Mouse (Mus musculus): ENCODE measurements around the gene Olfr31. TPM values are rescaled to one million over a fixed set of nuclear protein-coding genes. Genes with fewer than 3 reads are reported as not detected.

Gene Olfr31
- not detected in 2 replicates for polyA plus RNA-seq (2015; fragmentation: Nextera tagmentation; extraction: Ambion mirVana)

GRCm38 (mm10) chr14:14322528-14322927, at the start of gene Olfr31:
Olfr31 (plus strand) TSS chr14:14322828.
- no peak for ATAC-seq
- Histone ChIP-seq H3K4me1 (replicated peaks; ENCODE audit: control insufficient read depth, insufficient read depth, low read length) (no peaks in the 10 kb centered on the region), H3K4me3 (replicated peaks; ENCODE audit: low read length) (no peak within 1 kb of the TSS), H3K27me3 (replicated peaks; ENCODE audit: control insufficient read depth, insufficient read depth, low read length) (no peaks in the 10 kb centered on the region), H3K4me2 (ENCODE audit: low read length) (no peak within 1 kb of the TSS), H3K27ac (ENCODE audit: low read length) (no peak within 1 kb of the TSS), H3K36me3 (ENCODE audit: control insufficient read depth, insufficient read depth) (no peaks in the 10 kb centered on the region), H3K9me3 (ENCODE audit: control insufficient read depth, low read length) (no peaks in the 10 kb centered on the region), H3K9ac (replicated peaks; ENCODE audit: low read depth, low read length) (no peak within 1 kb of the TSS)

- Histone ChIP-seq H3K9me3 (ENCODE audit: control insufficient read depth, low read length) (no peaks in the 10 kb centered on the region), H3K36me3 (ENCODE audit: control insufficient read depth, insufficient read depth) (no peaks in the 10 kb centered on the region), H3K4me1 (replicated peaks; ENCODE audit: control insufficient read depth, insufficient read depth, low read length) (no peaks in the 10 kb centered on the region), H3K4me3 (replicated peaks; ENCODE audit: low read length) (no peak overlapping the region), H3K4me2 (ENCODE audit: low read length) (no peak overlapping the region), H3K27me3 (replicated peaks; ENCODE audit: control insufficient read depth, insufficient read depth, low read length) (no peaks in the 10 kb centered on the region), H3K9ac (replicated peaks; ENCODE audit: low read depth, low read length) (no peak overlapping the region), H3K27ac (ENCODE audit: low read length) (no peak overlapping the region)
- ATAC-seq: no peak
- 80% methylated on average over 7 of the region's 7 CpGs for WGBS
Measured at GRCm38 (mm10) chr14:14294426-14294825, 28.2 kb upstream of the Olfr31 start.

- Histone ChIP-seq H3K4me1 (replicated peaks; ENCODE audit: control insufficient read depth, insufficient read depth, low read length) (no peaks in the 10 kb centered on the region), H3K36me3 (ENCODE audit: control insufficient read depth, insufficient read depth) (no peaks in the 10 kb centered on the region), H3K4me2 (ENCODE audit: low read length) (no peak overlapping the region), H3K9me3 (ENCODE audit: control insufficient read depth, low read length) (no peaks in the 10 kb centered on the region), H3K9ac (replicated peaks; ENCODE audit: low read depth, low read length) (no peak overlapping the region), H3K4me3 (replicated peaks; ENCODE audit: low read length) (no peak overlapping the region; the same call in 1 of the 2 replicates), H3K27ac (ENCODE audit: low read length) (no peak overlapping the region), H3K27me3 (replicated peaks; ENCODE audit: control insufficient read depth, insufficient read depth, low read length) (no peaks in the 10 kb centered on the region)
- ATAC-seq: no peak
- WGBS: 62% methylated on average over 16 of the region's 16 CpGs
Measured at GRCm38 (mm10) chr14:14308938-14309337, 13.7 kb upstream of the Olfr31 start.

GRCm38 (mm10) chr14:14309416-14309815, 13.2 kb upstream of the Olfr31 start:
- H3K27ac ChIP-seq (ENCODE audit: low read length): no peak overlapping the region
- no peaks in the 10 kb centered on the region for H3K4me1 ChIP-seq (replicated peaks; ENCODE audit: control insufficient read depth, insufficient read depth, low read length)
- no peaks in the 10 kb centered on the region for H3K27me3 ChIP-seq (replicated peaks; ENCODE audit: control insufficient read depth, insufficient read depth, low read length)
- no peaks in the 10 kb centered on the region for H3K9me3 ChIP-seq (ENCODE audit: control insufficient read depth, low read length)
- H3K9ac ChIP-seq (replicated peaks; ENCODE audit: low read depth, low read length): no peak overlapping the region
- no peak overlapping the region for H3K4me3 ChIP-seq (replicated peaks; ENCODE audit: low read length)
- no peak overlapping the region for H3K4me2 ChIP-seq (ENCODE audit: low read length)
- no peak for ATAC-seq
- H3K36me3 ChIP-seq (ENCODE audit: control insufficient read depth, insufficient read depth): no peaks in the 10 kb centered on the region
- WGBS: 59% methylated on average over 14 of the region's 14 CpGs

- ATAC-seq: peak; percentile 79
- Histone ChIP-seq H3K36me3 (ENCODE audit: control insufficient read depth, insufficient read depth) (no peaks in the 10 kb centered on the region), H3K27ac (ENCODE audit: low read length) (peak overlapping the region; percentile 5; the same call in 1 of the 2 replicates), H3K4me1 (replicated peaks; ENCODE audit: control insufficient read depth, insufficient read depth, low read length) (peaks cover 3% of the 10 kb centered on the region), H3K9me3 (ENCODE audit: control insufficient read depth, low read length) (peaks cover 11% of the 10 kb centered on the region), H3K4me2 (ENCODE audit: low read length) (peak overlapping the region; percentile 65), H3K9ac (replicated peaks; ENCODE audit: low read depth, low read length) (peak overlapping the region; percentile 65), H3K27me3 (replicated peaks; ENCODE audit: control insufficient read depth, insufficient read depth, low read length) (no peaks in the 10 kb centered on the region), H3K4me3 (replicated peaks; ENCODE audit: low read length) (peak overlapping the region; percentile 67)
- 6% methylated on average over 37 of the region's 40 CpGs for WGBS
Measured at GRCm38 (mm10) chr14:14345113-14345871, 22.7 kb downstream of the Olfr31 start.

- Histone ChIP-seq H3K27ac (ENCODE audit: low read length) (peak within 1 kb of the TSS; percentile 5), H3K4me3 (replicated peaks; ENCODE audit: low read length) (peak within 1 kb of the TSS; percentile 67), H3K27me3 (replicated peaks; ENCODE audit: control insufficient read depth, insufficient read depth, low read length) (no peaks in the 10 kb centered on the region), H3K9me3 (ENCODE audit: control insufficient read depth, low read length) (peaks cover 12% of the 10 kb centered on the region), H3K4me1 (replicated peaks; ENCODE audit: control insufficient read depth, insufficient read depth, low read length) (peaks cover 3% of the 10 kb centered on the region), H3K9ac (replicated peaks; ENCODE audit: low read depth, low read length) (peak within 1 kb of the TSS; percentile 65), H3K4me2 (ENCODE audit: low read length) (peak within 1 kb of the TSS; percentile 65), H3K36me3 (ENCODE audit: control insufficient read depth, insufficient read depth) (no peaks in the 10 kb centered on the region)
- 4% methylated on average over 55 of the region's 69 CpGs for WGBS
- ATAC-seq: peak; percentile 51
Measured at GRCm38 (mm10) chr14:14345948-14346812, 23.6 kb downstream of the Olfr31 start, which contains the start of gene Il3ra. Il3ra (plus strand) TSS chr14:14346275.

- WGBS: 25% methylated on average over 15 of the region's 16 CpGs
- Histone ChIP-seq H3K4me1 (replicated peaks; ENCODE audit: control insufficient read depth, insufficient read depth, low read length) (peaks cover 3% of the 10 kb centered on the region), H3K4me2 (ENCODE audit: low read length) (peak overlapping the region; percentile 65), H3K4me3 (replicated peaks; ENCODE audit: low read length) (peak overlapping the region; percentile 67), H3K9ac (replicated peaks; ENCODE audit: low read depth, low read length) (peak overlapping the region; percentile 65), H3K27me3 (replicated peaks; ENCODE audit: control insufficient read depth, insufficient read depth, low read length) (no peaks in the 10 kb centered on the region), H3K36me3 (ENCODE audit: control insufficient read depth, insufficient read depth) (no peaks in the 10 kb centered on the region), H3K27ac (ENCODE audit: low read length) (no peak overlapping the region), H3K9me3 (ENCODE audit: control insufficient read depth, low read length) (peaks cover 18% of the 10 kb centered on the region)
- peak; percentile 11 for ATAC-seq
Measured at GRCm38 (mm10) chr14:14346813-14347100, 24.1 kb downstream of the Olfr31 start.

GRCm38 (mm10) chr14:14347151-14347835, 24.7 kb downstream of the Olfr31 start:
- peaks cover 20% of the 10 kb centered on the region for H3K9me3 ChIP-seq (ENCODE audit: control insufficient read depth, low read length)
- H3K27ac ChIP-seq (ENCODE audit: low read length): no peak overlapping the region

More at GRCm38 (mm10) chr14:14347151-14347835, 24.7 kb downstream of the Olfr31 start:
- Histone ChIP-seq H3K4me2 (ENCODE audit: low read length) (no peak overlapping the region; the same call in 1 of the 2 replicates), H3K36me3 (ENCODE audit: control insufficient read depth, insufficient read depth) (no peaks in the 10 kb centered on the region), H3K4me3 (replicated peaks; ENCODE audit: low read length) (no peak overlapping the region; the same call in 1 of the 2 replicates), H3K27me3 (replicated peaks; ENCODE audit: control insufficient read depth, insufficient read depth, low read length) (no peaks in the 10 kb centered on the region), H3K9ac (replicated peaks; ENCODE audit: low read depth, low read length) (no peak overlapping the region), H3K4me1 (replicated peaks; ENCODE audit: control insufficient read depth, insufficient read depth, low read length) (peaks cover 3% of the 10 kb centered on the region)
- ATAC-seq: no peak
- 86% methylated on average over 17 of the region's 17 CpGs for WGBS

Measured in forebrain, embryonic 16.5 days (tissue).